Mouse (Mus musculus): ENCODE measurements around the gene 1700037H04Rik.

1700037H04Rik gene

DNA sequence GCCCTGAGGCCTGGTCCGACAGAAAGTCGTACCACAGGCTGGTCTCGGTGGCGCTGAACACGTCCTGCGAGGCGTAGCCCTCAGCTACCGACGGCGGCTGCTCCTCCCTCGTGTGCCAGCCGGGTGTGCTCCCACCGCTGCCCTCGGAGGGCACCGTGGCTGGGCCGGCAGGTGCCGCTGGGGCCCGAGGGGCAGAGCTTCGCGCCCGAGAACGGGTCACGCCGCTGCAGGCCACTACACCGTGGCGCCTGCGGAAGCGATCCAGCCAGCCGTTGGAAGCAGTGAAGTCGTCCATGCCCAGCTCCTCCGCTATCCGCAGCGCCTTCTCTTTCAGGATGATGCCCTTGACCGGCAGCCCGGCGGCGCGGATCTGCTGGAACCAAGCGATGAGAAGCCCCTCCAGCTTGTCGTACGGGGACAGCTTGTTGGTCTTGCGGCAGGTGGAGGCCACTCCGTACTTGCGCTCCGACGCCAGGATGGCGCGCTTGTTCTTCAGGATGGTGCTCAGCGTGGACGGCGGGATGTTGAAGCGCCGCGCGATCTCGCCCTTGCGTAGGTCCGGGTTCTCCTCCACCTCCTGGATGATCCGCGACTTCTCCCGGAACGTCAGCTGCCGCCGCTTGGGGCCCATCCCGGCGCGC, 19.5 kb upstream of the 1700037H04Rik start:
- DNase-seq (ENCODE audit: low read depth, low spot score), result no peak

DNA sequence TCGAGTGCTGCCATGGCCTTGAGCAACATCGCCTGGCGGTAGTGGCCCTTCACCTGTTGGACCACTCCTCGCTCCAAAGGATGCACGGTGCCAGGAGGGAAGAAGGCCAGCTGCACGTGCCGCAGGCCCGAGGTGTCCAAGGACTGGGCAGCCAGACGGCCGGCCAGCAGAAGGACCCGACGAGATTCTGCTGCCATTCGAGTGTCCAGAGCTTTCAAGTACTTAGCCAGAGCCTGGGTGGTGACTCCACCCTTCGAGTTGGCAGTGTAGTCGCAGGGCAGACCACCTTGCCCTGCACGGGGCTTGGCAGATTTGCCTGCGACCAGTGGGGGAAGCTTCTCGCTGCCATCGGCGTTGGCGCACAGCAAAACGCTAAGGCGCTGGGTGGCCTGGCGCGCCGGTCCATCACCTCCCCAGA, 19.0 kb upstream of the 1700037H04Rik start:
- DNase-seq (ENCODE audit: low read depth, low spot score), result no peak

DNA sequence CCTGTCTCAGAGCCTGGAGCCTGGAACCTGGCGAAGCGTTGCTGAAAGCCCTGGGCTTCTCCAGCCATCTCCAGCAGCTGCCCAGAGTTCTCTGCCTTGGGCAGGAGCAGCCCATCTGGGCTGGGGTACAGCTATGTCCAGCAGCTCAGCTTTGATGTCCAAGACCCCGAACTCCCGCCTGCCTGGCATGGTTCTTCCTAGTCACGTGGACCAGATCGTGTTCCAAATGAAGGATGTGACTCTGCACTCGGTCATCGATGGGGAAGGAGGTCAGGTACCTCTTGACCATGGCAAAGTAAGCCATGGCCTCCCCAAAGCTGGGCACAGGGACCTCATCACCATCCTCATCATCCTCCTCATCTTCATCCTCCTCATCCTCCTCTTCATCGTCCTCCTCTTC, 18.1 kb upstream of the 1700037H04Rik start:
- DNase-seq (ENCODE audit: low read depth, low spot score), result no peak

DNA sequence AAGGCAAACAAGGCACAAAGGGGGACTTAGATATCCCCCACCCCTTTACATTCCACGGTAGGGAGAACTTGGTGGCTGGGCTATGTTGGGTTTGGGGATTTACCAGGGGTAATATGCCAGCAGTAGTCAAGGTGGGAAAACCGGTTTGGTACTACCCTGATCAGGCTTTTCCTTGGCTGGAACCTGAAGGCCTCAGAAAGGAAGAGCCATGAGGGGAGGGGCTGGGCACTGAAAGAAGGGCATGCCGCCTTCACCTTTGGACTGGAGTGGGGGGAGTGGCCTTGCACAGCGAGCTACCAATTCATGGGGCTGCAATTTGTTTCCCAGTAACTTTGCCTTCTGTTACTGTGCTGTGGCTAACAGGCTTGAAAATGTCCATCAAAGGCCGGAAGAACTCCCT, 16.6 kb upstream of the 1700037H04Rik start:
- no peak for DNase-seq (ENCODE audit: low read depth, low spot score)

DNA sequence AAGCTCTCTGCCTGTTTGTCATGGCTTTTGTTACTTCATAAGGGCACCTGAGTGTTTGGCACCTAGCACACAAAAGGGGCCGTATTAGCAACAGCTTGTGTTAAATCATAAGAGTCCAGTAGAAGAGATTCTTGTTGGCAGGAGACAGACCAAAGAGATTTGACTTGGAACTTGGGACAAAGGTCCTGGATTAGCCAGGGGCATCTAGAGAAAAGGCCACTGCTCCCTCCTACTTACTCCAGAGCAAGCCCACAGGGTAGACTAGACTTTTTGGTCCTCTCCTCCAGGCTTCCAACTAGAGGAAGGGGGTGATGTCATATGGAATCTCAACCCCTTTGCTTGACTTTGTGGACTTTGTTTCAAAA, 16.0 kb upstream of the 1700037H04Rik start:
- no peak for DNase-seq (ENCODE audit: low read depth, low spot score)

DNA sequence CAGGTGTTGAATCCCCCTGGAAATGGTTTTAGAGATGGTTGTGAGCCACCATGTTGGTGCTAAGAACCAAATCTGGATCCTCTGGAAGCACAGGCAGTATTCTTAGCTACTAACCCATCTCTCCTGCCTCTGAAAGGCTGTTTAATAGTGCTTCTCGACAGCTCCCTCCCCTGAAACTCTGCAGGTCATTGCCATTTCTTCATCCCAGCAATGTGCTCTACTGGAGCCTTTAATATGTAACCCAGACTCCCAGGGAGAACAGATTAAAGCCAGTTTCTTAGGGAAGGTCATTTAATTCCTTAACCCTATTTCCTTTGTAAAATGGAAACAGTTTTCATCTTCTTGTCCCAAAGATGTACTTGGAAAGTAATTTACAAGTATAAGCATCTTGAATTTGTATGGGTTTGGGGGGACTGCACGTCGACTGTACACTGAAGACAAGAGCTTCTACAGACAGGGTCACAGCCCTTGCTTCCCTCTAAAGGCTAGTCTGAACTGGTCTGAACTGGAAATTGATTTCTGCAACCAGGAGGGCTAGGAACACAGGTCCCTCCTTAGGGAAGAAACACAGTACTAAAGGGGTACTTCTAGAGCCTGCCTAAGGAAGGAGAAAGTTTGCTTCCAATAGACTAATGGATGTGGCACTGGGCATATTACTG, 15.5 kb upstream of the 1700037H04Rik start:
- no peak for DNase-seq (ENCODE audit: low read depth, low spot score)

DNA sequence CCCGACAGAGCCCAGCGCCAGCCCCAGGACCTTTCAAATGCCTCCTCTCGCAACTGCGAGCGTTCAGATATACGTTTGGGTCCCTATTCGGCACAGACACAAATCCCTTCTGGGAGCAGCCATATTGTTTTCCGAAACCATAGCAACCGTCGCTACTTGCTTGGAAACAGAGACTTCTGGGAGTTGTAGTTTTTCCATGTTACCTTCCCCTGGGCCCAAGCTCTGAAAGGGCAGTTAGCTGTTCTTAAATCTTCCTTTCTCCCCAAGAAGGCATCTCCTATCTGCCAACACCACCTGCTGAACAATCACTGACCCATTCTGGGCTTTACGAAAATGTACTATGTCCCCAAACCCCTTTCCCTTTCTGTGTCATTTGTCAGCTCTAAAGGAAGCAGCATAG, 14.8 kb upstream of the 1700037H04Rik start:
- DNase-seq (ENCODE audit: low read depth, low spot score), result peak; percentile 82

DNA sequence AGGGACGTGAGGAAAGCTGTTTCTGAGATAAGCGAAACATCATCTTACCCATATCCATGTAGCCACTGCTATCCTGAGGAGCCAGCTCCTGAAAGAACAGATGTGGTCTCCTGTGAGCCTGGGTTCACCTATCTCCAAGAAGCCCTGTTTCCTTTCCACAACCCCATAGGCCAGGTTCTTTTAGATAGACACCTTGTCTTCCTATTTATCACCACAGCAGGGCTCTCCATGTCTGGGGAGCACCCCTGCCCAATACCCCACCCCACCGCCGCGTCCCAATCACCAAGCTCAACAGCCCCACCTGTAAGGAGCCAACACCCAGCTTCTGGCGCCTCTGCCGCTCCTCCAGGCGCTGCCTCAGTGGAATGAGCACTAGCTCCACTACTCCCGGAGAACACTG, 12.4 kb upstream of the 1700037H04Rik start:
- DNase-seq (ENCODE audit: low read depth, low spot score), result no peak

DNA sequence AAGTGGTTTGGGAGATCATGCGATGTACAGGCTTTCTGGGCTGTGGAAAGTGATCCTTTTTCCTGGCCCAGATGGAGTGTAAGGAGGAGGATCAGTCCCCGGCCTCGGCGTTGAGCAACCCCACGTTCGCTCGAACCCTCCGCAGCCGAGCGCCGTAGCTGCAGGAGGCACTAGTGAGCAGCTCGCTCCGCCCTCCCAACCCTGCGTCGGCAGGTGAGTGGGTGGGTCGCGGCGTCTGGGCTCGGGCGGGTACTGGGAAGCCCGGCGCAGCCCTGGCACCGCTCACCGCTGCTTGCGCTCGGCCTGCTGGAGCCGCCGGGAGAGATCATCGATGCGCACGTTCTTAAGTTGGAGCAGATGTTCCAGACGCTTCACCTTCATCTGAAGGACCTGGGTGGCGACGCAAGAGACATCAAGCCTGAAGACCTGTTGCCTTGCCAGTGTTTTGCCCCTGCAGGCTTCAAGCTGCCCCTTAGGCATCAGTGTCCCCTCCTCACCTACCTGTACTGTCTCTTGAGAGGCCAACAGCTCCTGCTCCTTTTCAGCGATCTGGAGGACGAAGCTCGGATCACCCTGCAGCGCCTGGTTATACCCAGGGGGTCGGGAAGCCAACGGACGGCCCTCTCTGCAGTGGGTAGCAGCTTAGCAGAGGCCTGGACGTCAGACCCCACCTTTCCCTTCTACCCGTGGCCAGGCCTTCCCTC, 11.7 kb upstream of the 1700037H04Rik start:
- no peak for DNase-seq (ENCODE audit: low read depth, low spot score)

DNA sequence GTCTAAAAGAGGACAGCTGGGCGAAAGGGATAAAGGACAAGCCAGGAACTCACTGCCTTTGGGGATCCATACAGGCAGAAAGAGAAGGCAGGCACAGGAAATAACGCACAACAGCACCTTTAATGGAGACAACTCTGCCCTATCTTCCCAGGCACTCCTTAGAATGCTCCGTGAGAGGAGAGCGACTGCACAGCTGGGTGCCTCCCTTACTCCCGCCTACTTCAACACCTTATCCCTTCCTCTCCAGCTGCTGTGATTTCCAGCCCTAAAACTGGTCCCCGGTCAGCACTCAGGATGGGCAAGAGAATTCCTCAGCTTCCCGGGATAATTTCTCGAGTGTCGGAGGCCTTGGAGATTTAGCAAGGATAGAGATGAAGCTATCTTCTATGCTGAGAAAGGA, 11.1 kb upstream of the 1700037H04Rik start:
- no peak for DNase-seq (ENCODE audit: low read depth, low spot score)

DNA sequence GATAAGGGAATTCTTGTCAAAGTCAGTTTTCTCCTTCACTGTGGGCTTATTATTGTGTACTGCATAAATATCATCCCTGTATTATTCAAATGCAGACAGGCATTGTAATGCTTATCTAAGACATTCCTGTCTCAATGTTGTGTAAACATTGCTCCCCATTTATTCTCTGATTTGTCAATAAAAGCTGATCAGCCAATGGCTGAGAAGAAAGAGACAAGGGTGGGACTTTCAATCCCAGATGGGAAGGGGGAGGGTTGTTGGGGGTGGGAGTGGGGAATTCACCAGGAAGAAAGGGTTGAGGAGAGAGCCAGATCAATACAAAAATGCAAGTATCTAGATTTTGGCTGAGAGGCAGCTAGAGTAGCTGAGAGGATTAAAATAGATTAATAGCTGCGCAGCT, 9.0 kb upstream of the 1700037H04Rik start:
- no peak for DNase-seq (ENCODE audit: low read depth, low spot score)

DNA sequence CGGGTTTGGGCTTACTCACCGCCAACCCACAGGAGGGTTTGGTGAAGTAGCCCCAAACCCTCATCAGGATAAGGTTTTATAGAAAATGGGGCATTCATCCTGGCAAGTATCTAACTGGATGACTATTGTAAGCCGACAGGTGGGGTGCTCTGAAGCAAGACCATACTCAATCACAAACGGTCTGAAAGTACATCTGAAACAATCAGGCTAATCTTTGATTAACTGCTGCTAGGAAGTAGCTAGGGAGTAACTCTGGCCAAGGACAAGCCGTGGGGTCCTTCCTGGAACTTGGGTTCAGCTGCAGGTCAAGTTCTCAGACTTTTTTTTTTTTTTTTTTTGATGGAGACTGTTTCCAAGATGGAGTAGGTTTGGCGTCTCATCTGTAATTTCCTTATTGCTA, 8.1 kb upstream of the 1700037H04Rik start:
- no peak for DNase-seq (ENCODE audit: low read depth, low spot score)

DNA sequence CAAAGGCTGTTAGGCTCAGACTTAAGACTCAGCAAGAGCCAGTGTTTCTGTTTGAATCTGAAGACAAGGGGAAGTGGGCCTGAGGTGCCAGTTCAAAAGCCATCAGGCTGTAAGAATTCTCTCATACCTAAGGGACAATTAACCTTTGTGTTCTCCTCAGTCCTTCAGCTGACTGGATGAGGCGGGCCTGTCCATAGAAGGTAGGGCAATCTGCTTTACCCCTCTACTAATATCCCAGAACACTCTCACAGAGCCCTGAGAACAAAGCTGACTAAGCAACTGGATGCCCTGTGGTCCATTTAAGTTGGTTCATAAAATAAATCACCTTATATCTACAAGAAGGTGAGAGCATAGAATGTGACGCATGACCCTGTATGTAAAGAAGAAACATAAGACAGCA, 6.3 kb upstream of the 1700037H04Rik start:
- no peak for DNase-seq (ENCODE audit: low read depth, low spot score)

DNA sequence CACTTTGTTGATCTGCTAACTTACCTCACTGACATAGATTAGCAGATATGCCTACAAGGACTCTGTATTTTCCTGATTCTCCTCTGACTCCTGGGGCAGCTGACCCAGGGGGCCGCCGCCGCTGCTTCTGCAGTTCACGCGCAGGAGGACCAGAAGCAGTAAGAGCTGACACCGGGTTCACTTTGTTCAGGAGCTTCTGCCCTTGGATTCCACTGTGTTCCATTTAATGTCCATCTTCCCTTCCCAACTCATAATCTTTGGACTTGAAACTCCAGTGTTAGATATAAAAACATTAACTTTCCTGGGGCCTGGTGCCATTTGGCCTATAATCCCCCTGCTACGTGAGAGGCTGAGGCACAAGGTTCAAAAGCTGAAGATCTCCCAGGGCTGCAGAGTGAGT, 4.0 kb upstream of the 1700037H04Rik start:
- DNase-seq (ENCODE audit: low read depth, low spot score), result no peak

DNA sequence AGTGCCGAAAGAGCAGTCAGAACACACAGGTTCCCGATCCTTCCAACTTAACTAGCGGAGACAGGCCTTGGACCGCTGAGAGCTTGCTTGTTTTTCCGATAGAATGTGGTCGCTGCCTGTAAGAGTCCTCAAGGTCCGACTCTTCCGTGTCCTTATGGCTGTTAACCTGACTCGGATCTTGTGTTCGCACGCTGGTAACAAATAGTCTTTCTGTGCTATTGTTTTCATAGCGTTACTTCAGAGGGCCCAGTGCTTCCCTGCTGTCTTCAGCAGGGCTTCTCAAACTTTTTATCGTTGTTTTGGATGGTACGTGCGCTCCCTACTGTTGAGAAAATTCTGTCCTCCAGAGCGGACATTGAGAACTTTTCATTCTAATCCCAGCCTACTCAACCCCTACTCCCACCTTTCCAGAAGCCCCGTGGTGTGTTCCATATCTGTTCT, 810 bp upstream of the 1700037H04Rik start:
- no peak for DNase-seq (ENCODE audit: low read depth, low spot score)

DNA sequence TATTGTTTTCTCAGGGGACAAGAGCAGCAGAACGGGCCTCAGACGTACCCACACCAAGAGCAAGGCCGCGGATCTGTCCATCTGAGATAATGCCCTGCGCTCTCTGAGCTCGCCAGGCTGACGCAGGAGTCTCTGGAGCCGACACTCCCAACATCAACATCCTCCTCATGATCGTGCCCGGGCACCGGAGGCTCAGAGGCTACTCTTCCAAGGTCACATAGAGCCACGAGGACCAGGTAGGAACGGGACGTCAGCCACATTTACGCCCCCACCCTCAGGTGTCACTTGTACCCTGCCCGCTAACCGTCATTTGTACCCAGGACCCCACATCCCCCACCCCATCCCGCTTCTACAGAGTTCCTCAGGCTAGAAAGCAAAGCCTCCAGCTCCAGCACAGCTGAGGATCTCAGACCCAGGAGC, 380 bp downstream of the 1700037H04Rik start:
- no peak for DNase-seq (ENCODE audit: low read depth, low spot score)

DNA sequence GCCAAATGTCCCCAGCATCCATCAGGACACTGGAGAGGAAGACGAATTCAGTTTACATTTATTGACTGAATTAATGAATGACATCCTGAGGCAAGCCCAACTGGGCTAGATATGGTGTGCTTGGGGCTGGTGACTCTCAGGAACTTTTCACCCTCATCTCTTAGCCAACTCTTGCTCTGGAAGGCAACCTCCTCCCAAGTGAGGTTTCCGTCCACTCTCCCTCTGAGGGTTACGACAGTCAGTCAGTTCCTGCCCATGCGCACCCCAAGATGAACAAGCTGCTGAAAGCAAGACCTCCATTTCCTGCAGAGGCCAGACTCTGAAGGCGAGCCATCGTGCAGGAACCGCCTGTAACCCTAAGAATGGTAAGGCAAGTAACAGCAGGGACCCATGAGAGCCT, 2.9 kb downstream of the 1700037H04Rik start:
- no peak for DNase-seq (ENCODE audit: low read depth, low spot score)

DNA sequence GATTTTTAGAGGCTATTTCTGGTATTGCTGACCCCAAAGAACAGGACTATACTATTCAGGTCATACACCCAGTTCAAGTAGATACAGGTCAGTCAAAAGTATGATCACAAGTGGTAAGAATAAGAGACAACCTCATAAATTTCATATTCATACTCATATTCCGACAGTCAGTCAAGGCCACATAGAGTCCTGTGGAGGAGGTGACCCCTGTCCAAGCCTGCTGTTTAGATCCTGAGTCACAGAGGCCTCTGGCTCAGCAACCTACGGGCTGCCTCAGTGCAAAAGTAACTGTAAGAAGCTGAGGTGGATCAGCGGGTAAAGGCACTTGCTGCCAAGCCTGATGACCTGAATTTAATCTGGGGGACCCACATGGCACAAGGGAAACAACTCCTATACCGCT, 5.8 kb downstream of the 1700037H04Rik start:
- DNase-seq (ENCODE audit: low read depth, low spot score), result no peak

DNA sequence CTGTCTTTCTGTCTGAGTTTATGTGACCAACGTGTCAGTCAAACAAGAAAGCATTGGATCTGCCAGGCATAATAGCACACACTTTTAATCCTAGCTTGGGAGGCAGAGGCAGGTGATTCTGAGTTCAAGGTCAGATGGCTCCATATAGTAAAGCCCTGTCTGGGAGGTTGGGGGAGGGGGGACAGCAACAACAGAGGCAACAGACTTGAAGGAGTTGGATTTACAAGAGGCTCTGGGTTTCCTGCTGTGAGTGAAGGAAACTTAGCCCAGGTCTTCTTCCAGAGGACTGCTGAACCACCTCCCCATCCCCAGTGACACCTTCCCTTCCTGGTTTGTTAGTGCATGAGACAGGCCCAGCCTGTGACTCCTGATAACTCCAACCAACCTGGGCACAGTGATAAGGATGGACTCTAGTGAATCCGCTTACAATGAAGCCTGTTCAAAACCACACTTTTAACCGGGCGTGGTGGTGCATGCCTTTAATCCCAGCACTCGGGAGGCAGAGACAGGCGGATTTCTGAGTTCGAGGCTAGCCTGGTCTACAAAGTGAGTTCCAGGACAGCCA, 7.6 kb downstream of the 1700037H04Rik start:
- DNase-seq (ENCODE audit: low read depth, low spot score), result no peak

DNA sequence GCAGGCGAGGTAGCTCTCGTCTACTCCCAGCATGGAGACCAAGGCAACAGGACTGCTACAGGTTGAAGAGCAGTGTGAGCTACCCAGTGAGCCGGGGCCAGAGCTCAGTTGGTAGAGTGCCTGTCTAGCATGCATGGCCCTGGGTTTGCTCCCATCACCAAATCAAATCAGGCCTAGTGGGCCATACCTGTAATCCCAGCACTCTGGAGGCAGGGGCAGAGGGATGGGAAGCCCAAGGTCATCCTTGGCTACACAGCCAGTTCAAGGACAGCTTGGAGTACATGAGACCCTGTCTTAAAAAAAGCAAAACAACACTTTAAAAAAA, 10.7 kb downstream of the 1700037H04Rik start:
- no peak for DNase-seq (ENCODE audit: low read depth, low spot score)

DNA sequence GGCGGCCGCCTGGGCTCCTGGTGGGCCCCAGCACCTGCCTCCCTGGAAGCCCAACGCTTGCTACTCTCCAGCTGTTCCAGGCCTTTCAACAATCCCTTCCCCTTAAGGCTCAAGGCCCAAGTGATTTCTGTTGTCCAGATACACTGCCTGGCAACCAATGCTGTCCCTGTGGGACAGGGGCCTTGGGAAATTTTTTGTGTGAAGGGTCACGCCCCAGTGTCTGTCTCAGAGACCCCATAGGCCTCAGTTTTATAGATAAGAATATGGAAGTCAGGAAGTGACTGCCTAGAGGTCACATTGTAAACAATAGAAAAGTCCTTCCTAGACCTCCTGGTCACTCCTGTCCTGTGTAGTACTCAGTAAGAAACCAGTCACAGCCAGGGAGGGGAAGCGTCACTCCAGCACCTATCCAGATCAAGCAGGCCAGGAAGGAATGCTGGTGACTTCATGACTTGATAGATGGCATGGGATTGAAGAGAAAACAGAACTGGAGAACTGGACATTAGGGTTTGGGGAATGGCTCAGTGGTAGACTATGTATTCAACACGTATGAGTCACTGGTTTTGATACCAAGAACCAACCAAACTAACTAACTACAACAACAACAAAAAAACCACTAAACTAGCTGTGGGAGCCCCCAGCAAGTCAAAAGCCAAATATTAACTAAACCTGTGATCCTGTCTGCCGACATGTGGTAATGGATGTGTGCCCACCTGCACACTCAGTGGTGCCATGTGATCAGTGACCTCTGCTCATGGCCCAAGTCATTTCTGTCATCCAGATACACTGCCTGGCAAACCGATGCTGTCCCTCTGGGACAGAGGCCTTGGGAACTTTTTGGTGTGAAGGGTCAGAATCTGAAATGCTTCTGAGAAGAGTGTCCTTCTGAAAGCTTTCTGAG, 11.3 kb downstream of the 1700037H04Rik start:
- no peak for DNase-seq (ENCODE audit: low read depth, low spot score)

DNA sequence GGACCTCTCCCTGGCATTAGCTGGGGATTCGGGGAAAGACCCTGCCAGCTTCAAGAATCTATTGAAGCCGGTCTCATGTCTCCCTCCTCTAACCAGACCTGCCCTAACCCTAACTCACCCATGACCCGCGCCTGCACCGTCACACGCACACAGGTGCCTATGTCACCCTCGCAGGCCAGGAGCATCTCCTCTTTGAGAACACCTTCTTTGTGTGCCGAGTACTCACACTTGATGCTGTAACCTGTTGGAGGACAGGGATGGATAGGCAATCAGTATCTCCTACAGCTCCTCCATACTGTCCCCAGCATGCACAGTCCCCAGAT, 12.9 kb downstream of the 1700037H04Rik start:
- no peak for DNase-seq (ENCODE audit: low read depth, low spot score)
